Mouse (Mus musculus) ES-E14 (cell line): ENCODE measurements at regions not wholly inside any gene's neighbourhood (a gene's known extent, or its start where the extent isn't known, plus 50 kb on each side); places are given as distances from the start of the nearest gene placed in this dataset.

Source experiments
- MAFK ChIP-seq: IDR thresholded peaks from 2 replicates; pipeline ENCODE4 v1.6.1; 2014; ENCODE audit warnings: mild to moderate bottlenecking, low read depth, low read length, inconsistent platforms; ENCODE audit not compliant: insufficient read depth
- ZC3H11A ChIP-seq: IDR thresholded peaks from 2 replicates; pipeline ENCODE4 v1.6.1; 2012; ENCODE audit warnings: low read depth, mild to moderate bottlenecking, inconsistent platforms, low read length, borderline replicate concordance
- ZNF384 ChIP-seq: IDR thresholded peaks from 2 replicates; pipeline ENCODE4 v1.6.1; 2012; ENCODE audit warnings: low read depth, low read length, inconsistent platforms

DNA sequence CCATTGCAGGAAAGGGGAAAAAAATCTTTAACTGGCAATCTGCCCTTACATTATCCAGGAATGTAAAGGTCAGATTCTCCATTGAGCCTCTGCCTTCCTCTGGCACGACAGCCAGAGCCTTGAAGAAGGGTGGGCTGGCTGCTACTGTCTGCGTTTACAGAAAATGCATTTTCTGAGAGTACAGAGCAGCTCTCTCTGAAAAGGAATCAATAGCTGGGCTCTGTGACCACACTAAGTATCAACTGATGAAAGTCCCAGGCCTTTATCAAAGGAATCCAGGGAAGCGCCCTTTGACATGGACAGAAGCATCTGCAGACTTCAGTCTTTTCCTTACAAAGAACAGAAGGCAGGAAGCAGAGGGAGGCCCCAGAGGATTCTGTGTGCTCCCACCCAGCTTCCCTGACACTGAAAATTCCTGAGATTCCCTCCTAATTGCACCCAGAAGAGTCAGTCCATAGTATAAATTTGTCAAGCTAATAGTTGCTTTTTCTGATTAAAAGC, 124.2 kb downstream of the Ankrd50 start:
- TF ChIP-seq ZC3H11A (no peak), ZNF384 (no peak), MAFK (no peak)
